Mouse (Mus musculus) megakaryocyte, embryonic 14.5 days (primary cell): ENCODE data around the gene Myo1a. TPM values are rescaled to one million over a fixed set of nuclear protein-coding genes. Genes with fewer than 3 reads are reported as not detected.
A peak's percentile ranks its signal among the peaks of the same experiment; 100 is the strongest.

Source experiments
- H3K27me3 ChIP-seq: replicated peaks from 2 replicates; pipeline ENCODE3; 2012; ENCODE audit warnings: inconsistent platforms
- H3K36me3 ChIP-seq: replicated peaks from 2 replicates; pipeline ENCODE3; 2012; ENCODE audit warnings: low read length, inconsistent platforms, mixed read lengths
- H3K4me1 ChIP-seq: 2 replicates; pipeline ENCODE4 v1.6.1; 2012; ENCODE audit warnings: inconsistent platforms
- H3K4me3 ChIP-seq: replicated peaks from 2 replicates; pipeline ENCODE3; 2012; ENCODE audit warnings: moderate library complexity, mild to moderate bottlenecking, inconsistent platforms
- H3K9me3 ChIP-seq: 2 replicates; pipeline ENCODE4 v1.6.1; 2012; ENCODE audit warnings: inconsistent platforms
- FLI1 ChIP-seq: IDR thresholded peaks from 2 replicates; pipeline ENCODE4 v1.6.1; 2012; ENCODE audit warnings: low read length, inconsistent platforms, mixed read lengths
- GATA1 ChIP-seq: IDR thresholded peaks from 3 replicates; pipeline ENCODE4 v1.6.1; 2012; ENCODE audit warnings: mixed read lengths, low read length, inconsistent platforms, borderline replicate concordance
- polyA plus RNA-seq: library from polyadenylated mRNA; stranded (reverse); fragments of >175 nt; gene quantifications from 2 replicates; pipeline ENCODE4 v1.2.3, GENCODE M21; 2012; ENCODE audit warnings: low replicate concordance; ENCODE audit not compliant: insufficient read depth

The Myo1a gene
- polyA plus RNA-seq, 1 experiment: 0.04 TPM

DNA sequence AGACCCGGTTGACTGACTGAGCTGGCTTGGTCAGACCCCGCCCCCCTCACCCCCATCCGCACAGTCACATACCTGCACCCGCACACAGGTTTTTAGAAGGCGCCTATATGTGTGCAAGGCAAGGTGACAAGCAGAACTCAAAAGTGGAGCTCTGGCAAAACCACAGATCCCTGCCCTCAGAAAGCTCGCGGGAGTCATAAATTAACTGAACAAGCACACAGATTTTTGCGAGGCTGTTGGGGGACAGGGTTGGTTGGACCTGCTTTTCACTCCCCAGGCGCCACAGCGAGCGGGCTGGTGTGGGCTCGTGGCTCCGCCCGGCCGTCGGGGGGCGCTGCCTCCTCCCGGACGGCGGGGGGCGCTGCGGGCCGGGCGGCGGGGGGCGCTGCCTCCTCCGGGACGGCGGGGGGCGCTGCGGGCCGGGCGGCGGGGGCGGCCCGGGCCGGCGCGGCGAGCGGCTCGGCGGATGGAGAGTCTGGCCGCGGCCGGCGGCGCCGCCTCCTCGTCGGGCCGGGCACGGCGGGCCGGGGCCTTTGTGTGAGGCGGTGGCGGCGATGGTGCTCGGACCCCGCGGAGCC is 34.2 kb downstream of the Myo1a start, which contains the start of gene Zbtb39:
Gene Zbtb39 (plus strand): TSS at position 456 of the 578 bp plus-strand sequence.
- TF ChIP-seq FLI1 (no peak), GATA1 (no peak)
- peaks cover 17% of the 10 kb centered on the region for H3K9me3 ChIP-seq
- peaks cover 59% of the 10 kb centered on the region for H3K4me1 ChIP-seq
- H3K36me3 ChIP-seq: peaks cover 31% of the 10 kb centered on the region
- peaks cover 3% of the 10 kb centered on the region for H3K27me3 ChIP-seq
- H3K4me3 ChIP-seq: peak within 1 kb of the TSS; percentile 96

DNA sequence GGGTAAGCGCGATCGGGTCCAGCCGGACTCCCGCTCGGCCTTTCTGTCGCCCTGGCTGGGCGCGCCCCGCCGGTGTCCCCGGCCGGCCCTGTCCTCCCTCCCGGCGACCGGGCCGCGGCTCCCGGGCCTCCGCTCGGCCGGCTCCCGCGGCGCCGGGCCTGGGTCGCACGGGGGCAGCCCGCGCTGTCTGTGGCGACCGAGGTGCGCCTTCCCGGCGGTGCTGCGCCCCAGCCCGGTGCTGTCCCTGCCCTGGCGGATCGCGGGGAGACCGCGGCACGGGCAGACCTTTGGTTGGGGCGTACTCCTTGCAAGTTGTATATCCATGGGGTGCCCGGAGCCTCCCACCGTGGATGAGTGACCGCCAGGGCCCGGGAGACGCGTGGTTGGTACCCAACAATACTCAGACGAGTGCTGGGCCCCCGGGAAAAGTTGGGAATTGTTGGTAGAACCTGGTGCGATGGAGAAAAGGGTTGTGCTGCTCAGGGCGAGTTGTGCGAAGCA is 34.7 kb downstream of the Myo1a start:
- Histone ChIP-seq H3K4me1 (peaks cover 55% of the 10 kb centered on the region), H3K36me3 (peaks cover 36% of the 10 kb centered on the region), H3K4me3 (peak overlapping the region; percentile 96), H3K9me3 (peaks cover 17% of the 10 kb centered on the region), H3K27me3 (peaks cover 3% of the 10 kb centered on the region)
- no peak for TF ChIP-seq GATA1
- TF ChIP-seq FLI1: no peak

DNA sequence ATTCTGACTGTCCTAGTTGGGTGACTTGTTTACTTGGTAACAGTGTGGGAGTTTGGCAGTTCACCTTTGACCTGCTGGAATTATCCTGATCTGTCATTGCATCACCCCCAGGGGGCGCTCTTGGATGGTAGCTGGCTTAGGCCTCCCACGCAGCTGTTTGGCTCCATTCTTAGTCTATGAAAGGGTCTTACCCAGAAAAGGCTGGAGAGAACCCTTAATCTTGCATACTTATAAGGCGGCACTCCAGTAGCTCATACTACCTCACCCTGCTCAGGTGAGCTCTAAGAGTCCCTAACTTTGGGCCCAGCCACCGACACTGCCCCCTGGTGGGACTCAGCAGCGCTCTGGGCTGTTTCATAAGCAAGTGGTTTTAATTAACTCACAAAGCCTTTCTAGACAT is 39.7 kb downstream of the Myo1a start:
- peaks cover 39% of the 10 kb centered on the region for H3K4me1 ChIP-seq
- H3K9me3 ChIP-seq: peaks cover 10% of the 10 kb centered on the region
- no peak overlapping the region for H3K4me3 ChIP-seq
- H3K27me3 ChIP-seq: no peaks in the 10 kb centered on the region
- peaks cover 61% of the 10 kb centered on the region for H3K36me3 ChIP-seq
- TF ChIP-seq FLI1 (no peak), GATA1 (no peak)

DNA sequence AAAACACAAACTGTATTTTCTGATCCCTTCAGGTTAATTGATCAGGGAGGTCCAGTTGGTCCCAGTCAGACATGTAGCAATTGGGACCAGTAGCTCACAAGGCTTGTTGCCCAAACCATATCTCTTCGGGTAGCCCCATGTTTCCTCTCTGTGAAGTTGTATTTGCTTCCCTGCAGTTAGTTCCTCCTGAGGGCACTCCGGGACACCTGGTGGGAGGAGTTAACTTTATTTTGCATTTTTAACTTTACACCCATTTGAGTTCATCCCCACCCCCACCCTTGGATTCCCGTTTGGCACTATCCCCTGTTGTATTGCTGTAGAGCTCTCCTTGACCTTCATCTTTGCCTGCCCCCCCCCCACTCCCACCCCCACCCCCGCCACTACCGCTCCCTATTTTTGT is 40.9 kb downstream of the Myo1a start:
- Histone ChIP-seq H3K4me1 (peaks cover 27% of the 10 kb centered on the region), H3K9me3 (peaks cover 10% of the 10 kb centered on the region), H3K27me3 (peaks cover 10% of the 10 kb centered on the region), H3K36me3 (peaks cover 61% of the 10 kb centered on the region), H3K4me3 (no peak overlapping the region)
- TF ChIP-seq GATA1 (no peak), FLI1 (no peak)

DNA sequence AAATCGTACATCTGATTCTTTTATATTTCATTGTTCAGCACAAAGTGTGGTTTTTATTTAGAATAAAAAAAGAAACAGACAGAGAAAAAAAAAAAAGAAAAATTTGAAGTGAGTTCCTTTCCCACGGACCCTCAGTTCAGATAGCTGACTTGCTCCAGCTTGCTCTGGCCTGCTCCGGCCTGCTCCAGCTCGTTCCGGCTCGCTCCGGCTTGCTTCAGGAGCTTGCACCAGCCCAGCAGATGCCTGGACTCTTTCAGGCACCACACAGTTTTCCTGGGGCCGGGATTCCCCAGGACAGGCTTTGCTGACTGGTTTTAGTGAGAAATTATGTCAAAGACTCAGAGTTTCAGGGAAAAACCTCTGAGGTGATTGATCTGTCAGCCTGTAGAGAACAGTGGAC is 42.3 kb downstream of the Myo1a start:
- Histone ChIP-seq H3K36me3 (peaks cover 50% of the 10 kb centered on the region), H3K4me1 (peaks cover 27% of the 10 kb centered on the region), H3K27me3 (peaks cover 10% of the 10 kb centered on the region), H3K9me3 (peaks cover 10% of the 10 kb centered on the region), H3K4me3 (no peak overlapping the region)
- TF ChIP-seq GATA1 (no peak), FLI1 (no peak)

DNA sequence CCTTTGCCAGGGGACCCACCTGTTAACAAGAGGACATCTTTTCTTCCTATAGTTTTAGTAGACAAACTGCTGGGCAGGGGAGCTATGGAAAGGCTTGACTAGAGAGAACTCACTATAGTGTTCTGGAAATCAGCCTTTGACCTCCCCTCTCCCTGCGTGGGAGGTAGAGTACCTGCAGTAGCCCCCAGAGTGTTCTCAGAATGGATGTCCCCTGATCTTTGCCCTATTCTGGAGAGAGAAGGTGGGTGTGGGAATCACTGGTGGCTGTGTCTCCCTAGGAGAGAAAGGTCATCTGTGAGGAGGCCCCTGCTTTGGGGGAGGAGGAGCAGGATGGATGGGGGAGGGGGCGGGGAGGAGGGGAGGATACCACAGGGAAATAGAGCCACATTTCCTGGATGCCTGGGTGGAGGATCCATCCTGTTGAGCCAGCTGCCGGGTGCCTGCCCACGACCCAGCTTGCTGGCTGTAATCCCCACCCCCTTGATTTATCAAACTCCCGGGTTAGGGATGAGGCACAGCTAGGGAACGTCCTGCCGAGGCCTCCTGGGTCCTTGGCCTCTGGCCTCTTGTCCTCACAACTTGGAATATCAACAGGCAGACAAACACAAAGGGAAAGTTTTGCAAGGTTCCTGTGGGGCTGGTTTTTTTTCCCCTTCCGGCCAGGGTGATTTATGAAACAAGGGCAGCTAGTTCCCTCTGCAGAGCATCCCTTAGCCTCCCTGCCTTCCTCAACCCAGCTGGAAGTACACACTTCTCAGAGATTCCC is 44.1 kb downstream of the Myo1a start:
- Histone ChIP-seq H3K4me1 (peaks cover 41% of the 10 kb centered on the region), H3K4me3 (no peak overlapping the region), H3K27me3 (peaks cover 10% of the 10 kb centered on the region), H3K36me3 (peaks cover 32% of the 10 kb centered on the region), H3K9me3 (no peaks in the 10 kb centered on the region)
- TF ChIP-seq GATA1 (no peak), FLI1 (no peak)

DNA sequence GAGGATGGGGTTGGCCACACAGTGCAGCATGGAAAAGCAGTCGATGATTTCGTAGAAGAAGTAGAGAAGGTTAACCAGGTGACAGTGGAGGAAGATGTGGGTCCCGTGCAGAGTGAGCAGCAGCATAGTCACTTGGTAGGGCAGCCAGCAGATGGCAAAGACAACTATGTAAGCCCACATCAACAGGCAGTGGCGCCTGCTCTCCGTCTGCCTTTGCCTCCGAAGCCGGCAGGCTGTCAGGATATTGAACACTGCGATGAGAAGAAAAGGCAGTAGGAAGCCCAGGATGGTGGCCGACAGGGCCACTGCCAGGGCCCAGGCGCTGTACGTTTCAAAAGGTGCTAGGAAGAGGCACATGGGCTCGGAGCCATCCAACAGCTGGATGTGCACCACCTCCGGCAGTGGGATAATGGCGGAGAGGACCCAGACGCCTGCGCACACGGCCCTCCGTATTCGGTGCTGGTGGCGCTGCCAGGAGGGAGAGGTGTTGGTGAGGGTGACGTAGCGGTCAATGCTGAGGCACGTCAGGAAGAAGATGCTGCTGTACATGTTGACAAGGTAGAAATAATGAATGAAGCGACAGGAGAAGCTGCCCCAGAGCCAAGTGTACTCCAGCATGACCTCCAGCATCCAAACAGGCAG is 45.3 kb downstream of the Myo1a start:
- TF ChIP-seq FLI1 (no peak), GATA1 (no peak)
- H3K4me3 ChIP-seq: peak overlapping the region; percentile 26
- H3K4me1 ChIP-seq: peaks cover 52% of the 10 kb centered on the region
- H3K9me3 ChIP-seq: no peaks in the 10 kb centered on the region
- H3K36me3 ChIP-seq: peaks cover 24% of the 10 kb centered on the region
- H3K27me3 ChIP-seq: peaks cover 10% of the 10 kb centered on the region

DNA sequence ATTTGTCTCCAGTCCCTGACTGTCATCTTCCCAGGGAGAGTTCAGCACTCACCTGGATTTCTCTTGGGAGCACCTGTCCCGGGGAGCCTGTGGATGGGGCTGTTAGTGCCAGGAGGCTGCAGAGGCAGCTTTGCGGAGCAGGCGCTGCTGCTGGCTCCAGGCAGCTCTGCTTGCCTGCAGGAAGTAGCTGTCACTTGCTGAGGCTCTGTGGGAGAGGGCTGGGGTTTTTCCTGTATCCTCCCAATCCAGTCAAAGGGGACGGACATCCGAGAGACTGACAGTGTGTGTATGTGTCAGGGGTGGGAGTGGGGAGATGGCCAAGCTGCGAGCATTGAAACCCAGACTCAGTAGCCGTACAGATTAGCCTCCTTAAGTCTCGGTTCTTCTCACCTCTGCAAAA is 46.6 kb downstream of the Myo1a start, which contains the start of gene Gpr182:
Gene Gpr182 (minus strand): TSS at position 185 of the 400 bp plus-strand sequence.
- Histone ChIP-seq H3K9me3 (no peaks in the 10 kb centered on the region), H3K4me1 (peaks cover 48% of the 10 kb centered on the region), H3K27me3 (peaks cover 10% of the 10 kb centered on the region), H3K36me3 (peaks cover 14% of the 10 kb centered on the region), H3K4me3 (peak within 1 kb of the TSS; percentile 56)
- no peak for TF ChIP-seq GATA1
- TF ChIP-seq FLI1: no peak

DNA sequence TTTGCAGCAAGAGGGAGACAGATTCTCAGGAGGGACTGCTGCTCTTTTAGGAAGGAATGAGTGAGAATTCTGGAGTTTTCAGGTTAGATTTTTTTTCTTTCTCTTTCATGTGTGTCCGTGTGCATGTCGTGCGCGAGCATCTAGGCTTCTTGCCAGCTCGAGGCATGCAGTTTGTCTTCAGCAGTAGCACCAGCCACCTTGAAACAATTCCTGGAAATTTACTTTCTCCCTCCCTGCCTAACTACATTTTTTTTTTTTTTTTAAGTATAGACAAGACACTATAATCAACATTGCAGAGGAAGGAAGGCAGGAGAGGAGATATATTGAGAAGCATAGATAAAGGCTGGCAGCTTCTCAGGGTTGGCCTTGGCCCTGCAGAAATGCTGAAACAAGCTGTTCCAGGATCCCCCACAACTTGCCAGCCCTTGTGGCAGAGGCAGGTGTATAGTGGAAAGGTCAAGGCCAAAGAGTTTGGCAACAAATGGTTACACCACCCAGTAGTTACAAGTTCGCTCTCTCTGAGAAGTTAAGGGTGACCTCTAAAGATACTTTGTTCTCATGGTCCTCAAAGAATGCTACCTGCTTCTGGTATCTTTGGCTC is 49.7 kb downstream of the Myo1a start:
- Histone ChIP-seq H3K4me1 (peaks cover 36% of the 10 kb centered on the region), H3K27me3 (peaks cover 17% of the 10 kb centered on the region), H3K4me3 (no peak overlapping the region), H3K9me3 (peaks cover 20% of the 10 kb centered on the region), H3K36me3 (no peaks in the 10 kb centered on the region)
- TF ChIP-seq FLI1: no peak
- no peak for TF ChIP-seq GATA1

DNA sequence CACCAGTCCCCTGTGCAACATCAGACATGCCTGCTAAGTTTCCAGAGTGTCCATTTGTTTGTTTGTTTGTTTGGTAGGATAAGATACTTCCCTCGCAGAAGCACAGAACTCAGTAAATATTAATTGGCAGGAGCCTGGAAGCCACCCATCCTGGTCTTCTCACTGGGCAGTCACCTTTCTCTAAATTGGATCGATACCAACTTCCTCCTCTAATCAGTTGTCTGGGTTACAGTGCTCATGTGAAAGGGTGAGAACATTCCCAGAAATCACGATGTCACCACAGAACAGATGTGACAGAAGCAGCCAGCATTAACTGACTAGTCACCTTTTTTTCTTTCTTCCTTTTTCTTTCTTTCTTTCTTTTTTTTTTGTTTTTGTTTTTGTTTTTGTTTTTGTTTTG is 50.3 kb downstream of the Myo1a start:
- Histone ChIP-seq H3K4me1 (peaks cover 36% of the 10 kb centered on the region), H3K36me3 (no peaks in the 10 kb centered on the region), H3K4me3 (no peak overlapping the region), H3K27me3 (peaks cover 12% of the 10 kb centered on the region), H3K9me3 (peaks cover 20% of the 10 kb centered on the region)
- TF ChIP-seq FLI1 (no peak), GATA1 (no peak)
